Comparison of ENCODE assay signal across 11 mouse cellular contexts in the genomic region with DNA sequence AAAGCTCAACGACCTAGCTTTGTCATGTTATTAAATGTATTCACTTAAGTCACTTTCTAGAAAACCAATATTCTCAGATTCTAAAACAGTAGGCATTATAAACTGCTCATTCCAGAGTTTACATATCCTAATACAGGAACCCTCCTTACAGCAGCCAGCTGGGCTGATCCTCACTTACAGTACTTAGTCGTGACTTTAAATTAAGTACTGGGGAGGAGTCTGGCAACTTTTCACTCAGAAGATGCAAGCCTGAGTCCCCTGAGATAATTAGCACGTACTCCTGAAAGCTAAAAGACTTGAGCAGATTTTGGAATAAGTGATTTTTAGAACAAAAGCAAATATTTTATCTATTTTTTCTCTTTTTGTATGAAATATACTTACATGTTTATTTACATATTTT. TPM values are rescaled to one million over a fixed set of nuclear protein-coding genes. Genes with fewer than 3 reads are reported as not detected.
DNase-seq lines count a peak whose midpoint lies in the region; ATAC-seq and TF ChIP-seq lines count a peak whose summit lies in the region.
"Had no signal": no experiment of that assay in that cellular context is flagged by ENCODE, and none has a peak within 500 bp of the region (broad histone marks: within the 10 kb centered on the region; RNA-seq: fewer than 3 reads in every experiment).

No protein-coding gene starts in this region.

- TF ChIP-seq EP300 in lung, postnatal 0 days (IDR thresholded peaks at IDR 0.05): no peak

- H3K4me1 ChIP-seq in heart, embryonic 16.5 days (ENCODE audit: control insufficient read depth, insufficient read depth, low read length): peaks cover 11% of the 10 kb centered on the region
- H3K4me1 ChIP-seq in lung, postnatal 0 days (ENCODE audit: insufficient read depth, low read depth, low read length): peaks cover 4% of the 10 kb centered on the region; the same call in 1 of the 2 replicates
- H3K4me1 ChIP-seq in liver, embryonic 11.5 days (replicated peaks; ENCODE audit: control insufficient read depth, insufficient read depth, low read length): no peaks in the 10 kb centered on the region
- peaks cover 5% of the 10 kb centered on the region; the same call in 1 of the 2 replicates for H3K4me1 ChIP-seq in hindbrain, embryonic 13.5 days (replicated peaks)
- H3K4me1 ChIP-seq: embryonic facial prominence, embryonic 15.5 days had no signal

- peak overlapping the region; percentile 75 for H3K27ac ChIP-seq in heart, embryonic 16.5 days (ENCODE audit: low read length)
- H3K27ac ChIP-seq in lung, postnatal 0 days (ENCODE audit: low read length): peak overlapping the region; percentile 94; the same call in 1 of the 2 replicates
- no peak overlapping the region for H3K27ac ChIP-seq in liver, embryonic 11.5 days (ENCODE audit: low read depth, low read length)
- H3K27ac ChIP-seq in hindbrain, embryonic 13.5 days: no peak overlapping the region

- WGBS in heart, embryonic 16.5 days: 37% methylated on average over 3 of the region's 3 CpGs
- WGBS in lung, postnatal 0 days: 42% methylated on average over 3 of the region's 3 CpGs
- 54% methylated on average over 3 of the region's 3 CpGs for WGBS in liver, embryonic 11.5 days
- 45% methylated on average over 3 of the region's 3 CpGs for WGBS in hindbrain, embryonic 13.5 days

- H3K4me3 ChIP-seq in heart, embryonic 16.5 days (ENCODE audit: low read length): no peak overlapping the region
- H3K4me3 ChIP-seq in lung, postnatal 0 days (ENCODE audit: low read depth, low read length): no peak overlapping the region
- H3K4me3 ChIP-seq in liver, embryonic 11.5 days (ENCODE audit: low read depth, low read length): no peak overlapping the region
- H3K4me3 ChIP-seq in hindbrain, embryonic 13.5 days: no peak overlapping the region

- no peak for TF ChIP-seq CTCF in lung, postnatal 0 days (IDR thresholded peaks at IDR 0.05)

- ATAC-seq in heart, embryonic 16.5 days (replicated peaks; ENCODE audit: extremely low read depth, insufficient read depth, low FRiP score): no peak
- no peak for ATAC-seq in lung, postnatal 0 days
- ATAC-seq in liver, embryonic 11.5 days (replicated peaks; ENCODE audit: low FRiP score): no peak
- ATAC-seq in hindbrain, embryonic 13.5 days (ENCODE audit: low FRiP score): no peak

- H3K27me3 ChIP-seq in heart, embryonic 16.5 days (ENCODE audit: control insufficient read depth, insufficient read depth, low read length): no peaks in the 10 kb centered on the region
- H3K27me3 ChIP-seq in lung, postnatal 0 days (replicated peaks; ENCODE audit: insufficient read depth, low read length): no peaks in the 10 kb centered on the region
- no peaks in the 10 kb centered on the region for H3K27me3 ChIP-seq in liver, embryonic 11.5 days (replicated peaks; ENCODE audit: control insufficient read depth, insufficient read depth, low read length)
- H3K27me3 ChIP-seq in hindbrain, embryonic 13.5 days: 0 out of 2 replicates have a peak, but pooled peaks cover 4% of the 10 kb centered on the region
- H3K27me3 ChIP-seq: embryonic facial prominence, embryonic 15.5 days had no signal

- H3K36me3 ChIP-seq in heart, embryonic 16.5 days (ENCODE audit: control insufficient read depth, insufficient read depth): no peaks in the 10 kb centered on the region
- H3K36me3 ChIP-seq in lung, postnatal 0 days (ENCODE audit: insufficient read depth, low read length): no peaks in the 10 kb centered on the region
- H3K36me3 ChIP-seq in liver, embryonic 11.5 days (ENCODE audit: control insufficient read depth, insufficient read depth, low read length): no peaks in the 10 kb centered on the region
- H3K36me3 ChIP-seq in hindbrain, embryonic 13.5 days: no peaks in the 10 kb centered on the region
- H3K36me3 ChIP-seq: embryonic facial prominence, embryonic 15.5 days had no signal

- no peak for DNase-seq in heart, postnatal 4 days
- DNase-seq in lung, postnatal 0 days (ENCODE audit: low spot score): peak; percentile 10
- no peak for DNase-seq in lung, postnatal 10 days
- no peak for DNase-seq in liver, embryonic 11.5 days (ENCODE audit: low spot score)
- DNase-seq in skeletal muscle tissue, adult 2 months (ENCODE audit: low read depth, low spot score): peak; percentile 16
- DNase-seq: cerebellum, adult 8-10 months; kidney, postnatal 10 days; layer of hippocampus, postnatal 36 days had no signal

- no peaks in the 10 kb centered on the region for H3K9me3 ChIP-seq in heart, embryonic 16.5 days (replicated peaks; ENCODE audit: control insufficient read depth, low read length)
- H3K9me3 ChIP-seq in lung, postnatal 0 days (ENCODE audit: low read length): no peaks in the 10 kb centered on the region
- H3K9me3 ChIP-seq in liver, embryonic 11.5 days (ENCODE audit: control insufficient read depth, low read length): no peaks in the 10 kb centered on the region
- H3K9me3 ChIP-seq in hindbrain, embryonic 13.5 days: no peaks in the 10 kb centered on the region
- H3K9me3 ChIP-seq: embryonic facial prominence, embryonic 15.5 days had no signal

- peak overlapping the region; percentile 78 for H3K4me2 ChIP-seq in heart, embryonic 16.5 days (ENCODE audit: low read depth, low read length)
- H3K4me2 ChIP-seq in lung, postnatal 0 days (replicated peaks; ENCODE audit: low read depth, low read length): peak overlapping the region; percentile 66
- peak overlapping the region; percentile 74 for H3K4me2 ChIP-seq in liver, embryonic 11.5 days
- H3K4me2 ChIP-seq in hindbrain, embryonic 13.5 days: no peak overlapping the region

- H3K9ac ChIP-seq in heart, embryonic 16.5 days (ENCODE audit: low read length): peak overlapping the region; percentile 89
- H3K9ac ChIP-seq in lung, postnatal 0 days (replicated peaks; ENCODE audit: low read depth): no peak overlapping the region
- no peak overlapping the region for H3K9ac ChIP-seq in liver, embryonic 11.5 days (ENCODE audit: low read depth, low read length)
- H3K9ac ChIP-seq in hindbrain, embryonic 13.5 days: no peak overlapping the region

RNA-seq across cellular contexts. Expression of gene Gbe1, which starts 1.5 kb away (rescaled TPM):
- polyA plus RNA-seq in heart, embryonic 16.5 days (2015; fragmentation: Nextera tagmentation; extraction: Ambion mirVana): 79.5 and 81.0 TPM in 2 replicates
- total RNA-seq in heart, postnatal 4 days (2021): 10 to 100 TPM; 37.2 to 38.6 TPM
- polyA plus RNA-seq in lung, postnatal 0 days (2015; fragmentation: Nextera tagmentation; extraction: Ambion mirVana): 18.4 and 20.0 TPM in 2 replicates
- 9.4 and 13.1 TPM in 2 replicates for polyA plus RNA-seq in liver, embryonic 11.5 days (2014; fragmentation: Nextera tagmentation; extraction: Ambion mirVana)
- polyA plus RNA-seq in hindbrain, embryonic 13.5 days (2015; fragmentation: Nextera tagmentation; extraction: Ambion mirVana): 11.2 and 13.7 TPM in 2 replicates

Comparison
In these comparisons a context has a peak if more than half of its experiments do, and no peak if none do; other contexts are left out.
1. DNase-seq: peak in lung, postnatal 0 days (single experiment) and skeletal muscle tissue, adult 2 months (single experiment); none in heart, postnatal 4 days (single experiment), lung, postnatal 10 days (single experiment) and liver, embryonic 11.5 days (single experiment).
2. H3K27ac ChIP-seq: peak in heart, embryonic 16.5 days (single experiment) and lung, postnatal 0 days (single experiment); none in liver, embryonic 11.5 days (single experiment) and hindbrain, embryonic 13.5 days (single experiment).